Mouse (Mus musculus): ENCODE measurements around the gene Mpp6.

Gene Mpp6

DNA sequence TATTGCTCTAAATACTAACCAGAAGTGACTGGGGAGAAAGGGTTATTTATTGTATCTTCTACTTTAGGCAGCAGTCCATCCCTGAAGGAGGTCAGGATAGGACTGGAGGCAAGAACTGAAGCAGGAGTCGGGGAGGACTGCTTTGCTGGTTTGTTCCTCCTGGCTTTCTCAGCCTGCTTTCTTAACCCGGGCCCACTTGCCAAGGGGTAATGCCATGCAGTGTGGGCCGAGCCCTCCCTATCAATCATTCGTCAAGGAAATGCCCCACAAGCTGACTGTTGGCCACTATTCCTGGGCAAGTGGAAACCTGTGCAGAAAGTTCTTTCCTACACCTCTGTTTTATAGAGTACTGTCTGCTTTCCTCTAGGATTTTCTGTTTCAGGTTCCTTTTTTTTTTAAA lies 39.3 kb downstream of the Mpp6 start:
- no peak for DNase-seq (ENCODE audit: low spot score in 2 of 2)

DNA sequence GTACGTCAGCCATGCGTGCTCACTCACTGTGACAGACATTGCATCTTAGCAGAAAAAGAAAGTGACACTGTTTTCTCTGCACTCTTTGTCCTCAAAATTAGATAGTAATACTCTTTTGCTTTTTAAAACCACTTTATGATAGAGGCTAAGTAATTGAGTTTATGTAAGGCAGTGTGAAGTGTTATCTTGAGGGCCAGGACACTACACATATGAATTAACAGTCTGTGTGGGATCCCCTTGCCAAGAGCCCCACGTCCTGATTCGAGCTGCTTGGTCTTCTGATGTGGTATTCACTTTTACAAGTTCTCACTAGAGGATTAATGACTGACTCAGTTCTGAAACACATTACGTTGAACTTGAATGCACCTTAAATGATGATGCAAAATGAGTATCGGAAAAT lies 49.8 kb downstream of the Mpp6 start:
- no peak for DNase-seq (ENCODE audit: low spot score in 2 of 2)

DNA sequence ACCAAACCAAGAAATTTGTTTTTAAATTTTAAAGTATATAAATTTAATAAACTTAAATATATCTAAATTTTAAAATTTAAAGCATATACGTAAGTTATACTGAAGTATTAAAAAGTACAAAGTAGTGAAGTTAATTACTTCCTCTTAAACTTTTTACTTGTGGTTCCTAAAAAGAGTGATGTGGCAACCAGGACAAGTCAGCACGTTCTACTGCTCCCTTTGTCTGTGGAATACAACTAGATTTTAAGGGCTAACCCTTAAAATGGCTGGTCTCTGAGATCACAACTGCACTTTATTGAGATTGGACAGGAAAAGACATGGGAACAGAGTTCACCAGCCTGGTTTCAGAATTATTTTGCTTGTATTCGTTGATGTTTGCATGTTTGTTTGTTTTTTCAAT lies 53.0 kb downstream of the Mpp6 start:
- no peak for DNase-seq (ENCODE audit: low spot score in 2 of 2)

DNA sequence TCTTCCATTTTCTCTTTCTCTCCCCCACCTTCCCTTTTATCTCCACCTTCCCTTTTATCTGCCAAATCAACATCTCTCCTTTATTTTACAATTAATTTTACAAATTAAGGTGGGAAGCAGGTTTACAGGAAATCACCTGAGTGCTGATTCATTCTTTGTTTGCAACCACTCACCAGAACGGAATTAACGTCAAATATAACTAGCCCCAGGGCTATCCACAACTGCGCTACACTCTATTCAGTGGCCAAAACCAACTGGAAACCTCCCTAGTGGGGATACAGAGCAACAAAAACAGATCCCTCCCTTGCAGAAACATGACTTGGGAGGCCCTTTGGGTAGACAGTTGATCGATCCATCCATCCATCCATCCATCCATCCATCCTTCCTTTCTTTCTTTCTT lies 58.8 kb downstream of the Mpp6 start:
- DNase-seq (ENCODE audit: low spot score in 2 of 2): no peak

DNA sequence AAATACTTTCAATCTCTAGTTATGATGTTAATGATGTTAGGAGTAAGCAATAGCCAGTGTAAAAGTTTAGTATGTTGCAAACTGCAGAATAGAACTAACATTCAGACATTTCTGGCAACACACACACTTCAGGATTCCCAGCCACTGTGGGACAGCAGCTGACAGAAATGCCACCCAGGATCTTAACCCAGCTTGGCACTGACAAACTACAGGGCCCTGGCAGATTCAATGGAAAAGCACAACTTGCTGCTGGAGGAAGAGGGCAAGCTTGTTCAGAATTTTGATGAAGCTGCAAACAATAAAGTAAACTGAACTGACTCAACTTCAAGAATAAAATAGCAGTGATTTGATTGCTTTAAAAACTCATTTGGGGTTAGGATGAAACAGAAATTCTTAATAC lies 59.7 kb downstream of the Mpp6 start:
- DNase-seq (ENCODE audit: low spot score in 2 of 2): no peak

DNA sequence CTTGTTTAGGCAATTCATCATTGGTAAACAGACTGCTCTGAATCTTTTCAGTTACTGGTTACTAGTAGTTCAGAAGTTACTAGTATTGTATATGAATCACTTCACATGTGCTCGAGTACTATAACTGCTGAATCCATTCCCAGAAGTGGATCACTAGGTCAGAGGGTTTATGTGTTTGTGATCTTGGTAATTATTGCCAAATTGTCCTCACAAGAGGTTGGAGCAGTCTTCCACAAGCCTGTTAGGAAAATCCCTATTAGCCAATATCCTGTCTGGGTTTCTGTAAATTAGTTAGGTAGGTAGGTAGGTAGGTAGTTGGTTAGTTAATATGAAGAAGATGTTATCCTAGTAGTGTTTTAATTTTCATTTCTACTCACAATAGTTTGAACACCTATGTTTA lies 65.7 kb downstream of the Mpp6 start:
- no peak for DNase-seq (ENCODE audit: low spot score in 2 of 2)

DNA sequence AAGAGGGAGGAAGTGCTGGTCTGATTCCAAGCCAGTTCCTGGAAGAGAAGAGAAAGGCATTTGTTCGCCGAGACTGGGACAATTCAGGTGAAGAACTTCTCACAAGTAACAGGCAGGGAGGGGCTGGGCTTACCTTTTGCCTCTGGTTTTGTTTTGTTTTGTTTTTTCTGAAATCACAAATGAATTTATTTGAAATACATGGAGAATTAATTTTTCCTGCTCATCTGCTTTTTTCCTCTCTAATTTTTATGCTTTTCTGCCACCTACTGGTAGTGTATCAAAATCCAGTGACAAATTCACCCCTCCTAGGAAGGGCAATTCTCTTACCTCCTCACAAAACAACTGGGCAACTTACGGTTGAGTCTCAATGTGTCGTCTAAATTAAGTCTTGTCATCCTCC lies 70.1 kb downstream of the Mpp6 start:
- no peak for DNase-seq (ENCODE audit: low spot score in 2 of 2)

DNA sequence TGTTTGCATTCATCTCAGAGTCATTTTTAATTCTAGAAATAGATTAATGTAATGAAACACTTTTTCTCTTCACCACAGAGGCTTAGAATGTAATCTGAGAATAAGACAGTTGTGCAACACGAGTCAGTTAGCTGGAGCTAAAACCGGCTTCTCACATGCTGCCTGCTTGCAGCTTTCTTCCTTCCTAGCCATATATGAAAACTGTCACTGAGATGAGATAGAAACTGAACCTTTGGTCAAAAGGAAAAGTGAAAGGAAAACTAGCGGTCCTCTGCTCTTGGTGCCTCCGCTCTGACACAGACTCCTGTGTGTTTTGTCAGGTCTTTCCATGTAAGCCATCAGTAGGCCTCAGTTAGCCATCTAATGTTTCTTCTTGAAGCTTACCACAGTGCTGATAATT lies 77.9 kb downstream of the Mpp6 start:
- no peak for DNase-seq (ENCODE audit: low spot score in 2 of 2)

DNA sequence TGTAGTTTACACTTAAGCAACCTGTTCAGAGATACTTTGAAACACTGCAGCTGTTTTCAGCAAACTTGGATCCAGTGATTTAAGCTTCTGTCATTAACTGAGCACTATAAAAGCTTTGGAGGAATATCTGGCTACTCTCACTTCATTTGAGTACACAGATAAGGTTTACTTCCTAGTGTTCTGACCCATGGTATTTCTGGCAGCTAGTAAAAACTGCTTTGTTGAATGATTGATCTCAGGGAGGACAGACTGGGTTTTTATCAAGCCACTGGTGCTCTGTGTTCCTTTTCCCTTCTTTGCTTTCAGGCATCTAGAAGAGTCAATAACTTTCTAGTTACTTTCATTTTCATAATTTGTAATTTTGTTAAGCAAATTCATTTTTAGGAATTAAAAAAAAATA lies 79.3 kb downstream of the Mpp6 start:
- DNase-seq (ENCODE audit: low spot score in 2 of 2): no peak

DNA sequence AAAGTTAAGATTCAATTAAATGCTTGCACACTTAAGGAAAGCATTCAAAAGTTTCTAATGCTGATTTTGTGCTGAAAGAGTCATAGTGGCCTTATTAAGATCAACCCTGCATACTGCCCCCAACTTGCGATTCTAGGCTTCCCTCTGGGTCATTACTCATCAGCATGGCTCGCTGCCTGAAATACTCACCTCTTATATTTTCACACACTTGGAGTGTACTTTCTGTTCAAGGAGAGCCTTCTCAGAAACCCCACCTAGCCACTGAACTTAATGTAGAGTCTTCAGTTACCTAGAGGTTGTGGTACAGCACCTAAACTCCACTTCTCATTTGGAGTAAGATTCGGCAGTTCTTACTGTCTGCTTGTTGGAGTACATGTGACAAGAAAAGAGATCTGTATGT lies 81.6 kb downstream of the Mpp6 start:
- no peak for DNase-seq (ENCODE audit: low spot score in 2 of 2)

DNA sequence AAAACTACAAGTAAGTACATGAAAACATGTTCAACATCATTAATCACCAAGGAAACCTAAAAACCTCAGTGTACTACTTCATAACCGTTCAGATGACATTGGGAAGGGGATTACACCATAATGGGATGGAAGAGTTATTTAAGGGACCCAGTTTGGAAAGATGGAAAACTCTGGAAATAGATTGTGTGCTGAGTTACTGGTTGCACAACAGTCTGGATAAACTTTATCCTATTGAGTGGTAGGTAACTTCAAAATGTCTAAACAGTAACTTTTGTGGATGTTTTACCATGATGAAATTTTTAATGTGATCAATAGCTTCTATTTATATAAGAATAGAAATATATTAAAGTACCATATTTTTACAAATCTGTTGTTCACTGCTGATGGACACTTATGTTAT lies 82.1 kb downstream of the Mpp6 start:
- DNase-seq (ENCODE audit: low spot score in 2 of 2): no peak

DNA sequence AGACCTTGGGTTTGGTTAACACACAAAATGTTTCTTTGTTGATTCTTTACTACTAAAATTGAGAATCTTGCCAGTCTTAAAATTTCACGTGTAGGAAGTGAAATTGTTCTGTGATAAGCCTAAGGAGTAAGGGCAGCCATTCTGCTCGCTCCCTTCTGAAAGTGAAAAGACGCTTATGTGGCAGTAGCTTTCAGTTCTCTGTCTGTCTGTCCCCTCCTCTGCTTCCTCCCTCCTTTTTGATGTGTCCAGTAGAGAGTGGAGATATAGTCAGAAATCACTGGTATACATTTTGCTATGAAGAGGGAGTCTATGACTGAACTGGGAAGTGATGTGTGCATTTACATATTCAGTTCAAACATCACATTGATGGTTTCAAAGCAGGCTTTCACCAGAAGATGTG lies 82.8 kb downstream of the Mpp6 start:
- no peak for DNase-seq (ENCODE audit: low spot score in 2 of 2)

DNA sequence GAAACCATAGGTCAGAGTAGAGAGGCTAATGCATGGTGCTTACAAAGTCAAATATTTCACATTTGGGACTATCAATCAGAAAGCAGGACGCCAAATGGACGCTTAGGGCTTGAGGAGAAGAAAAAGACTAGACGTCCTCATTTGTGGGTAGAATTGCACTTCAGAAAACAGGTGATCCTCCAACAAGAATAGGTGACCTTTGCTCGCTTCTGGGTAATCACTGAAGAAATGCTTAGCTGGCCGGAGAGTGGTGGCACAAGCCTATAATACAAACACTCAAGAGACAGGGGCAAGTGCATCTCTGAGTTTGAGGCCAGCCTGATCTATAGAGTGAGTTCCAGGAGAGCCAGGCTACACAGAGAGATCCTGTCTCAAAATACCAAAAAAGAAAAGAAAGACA lies 83.8 kb downstream of the Mpp6 start:
- no peak for DNase-seq (ENCODE audit: low spot score in 2 of 2)

DNA sequence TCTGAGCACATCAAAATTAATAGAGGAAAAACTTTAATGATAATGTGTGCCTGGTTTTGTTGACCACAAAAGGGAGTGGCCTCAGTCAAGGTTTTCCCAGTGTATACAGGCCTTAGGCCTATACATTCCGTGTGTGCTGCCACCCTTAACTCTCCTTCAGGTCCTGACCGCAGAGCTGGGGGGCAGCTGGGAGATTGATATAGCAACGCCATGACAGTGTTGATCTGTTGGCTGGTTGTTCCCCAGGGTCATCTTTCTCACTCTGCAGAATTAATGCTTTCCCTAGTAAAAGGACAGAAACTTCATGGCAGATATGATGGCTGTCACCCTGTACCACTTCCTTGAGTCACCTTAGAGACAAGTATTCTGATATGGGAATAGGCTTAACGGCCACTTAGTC lies 94.3 kb downstream of the Mpp6 start:
- no peak for DNase-seq (ENCODE audit: low spot score in 2 of 2)

DNA sequence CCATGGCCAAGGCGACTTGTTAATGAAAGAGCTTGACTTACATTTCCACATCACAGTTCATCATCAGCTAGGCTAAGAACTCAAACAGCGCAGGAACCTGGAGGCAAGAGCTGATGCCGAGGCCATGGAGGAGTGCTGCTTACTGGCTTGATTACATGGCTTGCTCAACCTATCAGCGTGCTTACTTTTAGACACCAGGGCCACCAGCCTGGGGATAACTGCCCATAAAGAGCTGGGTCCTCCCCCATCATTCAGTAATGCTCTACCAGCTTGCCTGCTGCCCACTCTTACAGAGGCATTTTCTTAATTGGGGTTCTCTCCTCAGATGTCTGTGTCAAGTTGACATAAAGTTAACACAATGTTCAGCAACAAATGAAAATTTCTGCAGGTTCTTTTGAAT lies 95.1 kb downstream of the Mpp6 start:
- no peak for DNase-seq (ENCODE audit: low spot score in 2 of 2)

DNA sequence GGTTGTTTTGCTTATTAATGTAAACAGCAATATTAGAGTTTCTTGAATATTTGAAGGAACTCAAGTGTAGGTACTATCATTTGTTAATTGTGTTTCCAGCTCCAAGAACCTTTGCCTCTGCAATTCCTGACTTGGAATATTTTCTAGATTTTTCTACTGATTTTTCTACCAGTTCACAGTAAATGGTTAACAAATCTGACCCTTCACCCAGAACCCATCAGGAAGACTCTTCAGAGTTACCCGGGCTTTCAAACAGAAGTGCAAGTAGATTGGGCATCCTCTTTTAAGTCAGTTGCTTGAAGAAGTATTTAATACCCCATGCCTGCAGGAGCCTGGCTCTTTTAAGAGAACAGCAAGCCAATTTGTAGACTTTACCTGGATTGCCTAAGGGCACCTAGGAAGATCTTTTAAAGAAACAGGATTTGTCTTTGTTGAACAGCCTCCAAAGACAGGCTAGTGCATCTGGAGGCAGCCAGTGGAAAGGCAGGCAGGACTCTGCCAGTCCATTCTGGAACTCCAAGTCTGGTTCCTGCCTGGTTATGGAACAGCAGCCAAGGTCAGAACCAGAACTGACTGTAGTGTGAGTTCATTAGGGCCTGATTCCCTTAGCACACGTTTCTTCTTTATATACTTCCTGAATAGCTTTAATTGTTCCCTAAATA lies 104.8 kb downstream of the Mpp6 start:
- DNase-seq (ENCODE audit: low spot score in 2 of 2): no peak

DNA sequence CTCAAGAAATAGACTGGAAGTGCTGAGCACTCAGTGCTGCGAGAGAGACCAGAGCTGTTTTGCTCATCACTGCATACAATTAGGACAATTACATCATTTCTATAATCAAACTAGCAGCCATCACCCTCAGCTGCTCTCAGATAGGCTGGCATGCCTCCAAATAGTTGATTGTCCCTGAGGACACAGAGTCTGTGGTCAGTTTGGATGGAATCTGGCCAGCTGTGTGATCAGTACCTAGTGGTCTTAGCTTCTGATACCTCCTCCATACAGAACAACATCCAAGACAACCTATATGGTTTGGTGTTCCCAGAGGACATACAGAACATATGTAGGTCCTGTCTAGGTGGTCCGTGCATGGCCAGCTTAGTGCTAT lies 105.3 kb downstream of the Mpp6 start:
- DNase-seq (ENCODE audit: low spot score in 2 of 2): no peak

DNA sequence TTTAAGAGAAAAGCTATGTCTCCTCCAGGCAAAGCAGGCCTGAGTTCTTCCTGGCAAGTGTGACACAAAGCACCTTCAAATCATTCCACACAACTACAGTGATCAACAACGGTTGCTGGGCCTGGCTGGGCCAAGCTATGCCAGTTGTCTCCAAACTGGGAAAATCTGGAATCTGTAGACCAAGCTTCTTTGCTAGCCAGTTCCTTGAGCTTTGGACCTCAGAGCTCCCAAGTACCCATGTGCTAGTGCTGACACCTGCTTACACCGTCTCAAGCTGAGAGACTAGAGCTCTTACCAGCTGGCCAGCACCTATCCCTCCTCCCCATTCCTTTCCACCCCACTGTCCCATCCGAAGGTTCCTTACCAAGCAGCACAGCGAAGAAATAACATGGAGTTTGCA lies 105.9 kb downstream of the Mpp6 start:
- no peak for DNase-seq (ENCODE audit: low spot score in 2 of 2)

DNA sequence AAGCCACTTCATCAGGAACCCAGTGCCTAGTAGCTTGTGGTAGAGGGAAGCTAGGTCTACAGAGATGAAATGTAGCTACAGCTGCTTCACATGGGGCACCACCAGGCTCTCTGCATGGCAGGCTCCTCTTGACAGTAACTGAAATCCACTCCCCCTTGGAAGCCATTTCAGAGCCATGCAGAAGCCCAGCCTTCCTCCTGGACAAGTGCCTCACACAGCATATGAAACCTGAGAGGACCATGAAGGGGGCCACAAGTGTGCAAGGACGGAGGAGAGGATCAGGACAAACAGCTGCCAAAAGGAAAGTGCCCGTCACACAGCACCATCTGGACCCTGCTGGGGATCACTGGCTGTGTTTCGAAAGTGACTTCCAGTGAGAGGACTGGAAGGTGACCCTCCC lies 108.6 kb downstream of the Mpp6 start:
- DNase-seq (ENCODE audit: low spot score in 2 of 2): no peak

DNA sequence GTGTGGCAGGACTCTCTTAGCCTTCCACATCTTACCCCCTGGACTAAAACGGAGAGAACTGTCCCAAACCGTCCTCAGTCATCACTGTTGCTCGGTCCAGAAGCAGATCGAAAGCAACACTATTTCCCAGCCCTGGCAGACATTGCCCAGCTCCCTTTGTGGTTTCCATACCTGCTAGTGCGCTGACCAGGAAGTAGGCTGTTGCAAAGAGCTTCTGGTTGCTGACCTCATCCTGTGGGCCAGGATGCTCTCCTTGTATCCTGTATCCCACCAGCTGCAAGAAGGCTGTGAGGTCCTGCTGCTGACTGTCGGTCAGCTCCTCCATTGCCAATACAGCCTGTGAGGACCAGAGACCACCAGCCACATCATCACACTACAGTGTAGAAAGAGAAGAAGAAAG lies 109.0 kb downstream of the Mpp6 start:
- DNase-seq (ENCODE audit: low spot score in 2 of 2): no peak

DNA sequence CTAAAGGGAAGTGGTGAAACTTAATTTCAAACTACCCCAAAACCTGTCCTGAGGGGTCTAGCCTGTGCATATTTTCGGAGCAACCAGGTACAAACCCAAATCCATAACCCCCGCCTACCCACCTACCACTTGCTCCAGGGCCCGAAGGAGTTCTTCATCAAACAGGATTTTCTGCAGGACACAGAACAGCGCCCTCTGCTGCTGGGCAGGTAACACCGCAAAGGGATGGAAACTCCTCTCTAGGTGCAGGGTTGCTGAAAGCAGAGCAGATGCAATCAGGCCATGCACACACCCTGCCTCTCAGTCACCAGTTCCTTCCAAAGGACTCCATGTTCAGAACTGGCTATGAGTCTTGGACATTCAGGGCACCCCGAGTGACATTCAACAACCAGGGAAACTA lies 110.8 kb downstream of the Mpp6 start:
- no peak for DNase-seq (ENCODE audit: low spot score in 2 of 2)

DNA sequence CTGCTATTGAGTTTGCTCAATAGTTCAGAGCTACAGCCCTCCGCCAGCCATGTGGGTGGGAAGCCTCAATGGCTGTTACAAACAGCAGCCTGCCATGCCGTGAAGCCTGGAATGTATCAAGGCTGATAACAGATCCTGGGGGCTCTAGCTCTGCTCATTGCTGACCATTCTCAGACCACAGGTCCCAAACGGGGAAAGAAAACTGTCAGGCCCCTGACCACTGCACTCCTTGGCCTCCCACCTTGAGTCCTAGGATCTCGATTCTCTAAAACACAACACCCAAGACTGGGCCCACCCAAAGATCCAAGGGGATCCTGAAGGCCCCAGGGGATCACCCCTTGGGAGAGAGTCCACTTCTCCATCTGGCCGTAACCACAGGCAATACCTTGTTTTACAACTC lies 112.3 kb downstream of the Mpp6 start:
- DNase-seq (ENCODE audit: low spot score in 2 of 2): no peak

DNA sequence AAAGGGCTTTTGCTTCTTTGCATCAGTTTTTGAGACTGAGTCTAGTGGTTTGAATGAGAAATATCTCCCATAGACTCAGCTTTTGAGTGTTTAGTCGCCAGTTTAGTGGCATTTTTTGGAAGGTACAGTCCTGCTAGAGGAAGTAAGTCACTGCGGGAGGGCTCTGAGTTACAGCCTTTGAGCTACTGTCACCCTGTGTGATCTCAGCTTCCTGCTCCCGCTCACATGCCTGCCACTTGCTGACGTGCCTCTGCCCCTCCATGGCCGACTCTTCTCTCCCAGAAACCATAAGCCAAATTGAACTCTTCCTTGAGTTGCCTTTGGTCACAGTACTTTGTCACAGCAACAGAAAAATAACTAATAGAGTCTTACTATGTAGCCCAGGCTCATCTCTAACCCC lies 112.9 kb downstream of the Mpp6 start:
- DNase-seq (ENCODE audit: low spot score in 2 of 2): no peak

DNA sequence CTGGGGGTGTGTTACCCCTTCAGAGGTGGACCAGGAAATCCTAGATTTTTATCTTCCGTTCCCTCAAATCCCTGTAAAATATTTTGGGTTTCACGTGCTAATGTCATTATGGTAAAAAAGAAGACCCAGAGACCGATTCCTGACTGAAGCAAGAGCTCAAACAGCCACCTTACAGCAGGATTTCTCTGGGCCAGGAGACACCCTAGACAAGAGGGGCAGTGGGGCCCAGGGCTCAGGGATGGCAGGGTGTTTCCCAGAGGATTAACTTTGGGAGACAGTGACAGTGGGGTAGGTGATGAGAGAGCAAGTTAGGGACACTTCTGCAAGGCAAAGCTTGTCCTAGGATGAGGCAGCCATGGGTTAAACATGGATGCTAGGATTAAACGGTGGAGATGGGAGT lies 113.6 kb downstream of the Mpp6 start:
- no peak for DNase-seq (ENCODE audit: low spot score in 2 of 2)

DNA sequence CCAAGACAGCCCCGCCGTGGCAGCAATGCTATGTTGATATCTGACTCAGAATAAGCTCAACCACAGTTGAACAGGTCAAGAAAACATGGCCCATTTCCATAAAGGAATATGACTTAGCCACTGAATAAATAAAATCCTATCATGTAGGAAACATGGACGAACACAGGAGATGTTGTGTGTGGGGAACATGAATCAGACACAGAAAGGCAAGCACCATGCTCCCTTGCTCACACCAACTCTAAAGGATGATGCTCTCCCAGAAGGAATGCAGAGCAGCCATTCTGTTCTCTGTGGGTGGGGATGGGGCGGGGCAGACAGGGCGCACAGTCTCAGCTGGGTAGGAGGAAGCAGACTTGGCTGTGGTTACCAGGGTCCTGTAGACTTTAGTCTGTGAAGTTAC lies 115.2 kb downstream of the Mpp6 start:
- no peak for DNase-seq (ENCODE audit: low spot score in 2 of 2)
